Mouse (Mus musculus) urinary bladder, postnatal 36 days (tissue): ENCODE results near the gene Gucd1.
"Not testable (repeated sequence)": the region's sequence is repeated elsewhere in the genome, so short reads cannot be mapped to it uniquely, and the experiment has no call there.

ENCODE experiments used
- DNase-seq, 2 experiments: peaks; one replicate each; pipeline ENCODE4 v3.0.0; 2022; ENCODE audit warnings: low spot score in 2 of 2, mixed read lengths in 1 of 2

The Gucd1 gene

GRCm38 (mm10) chr10:75503692-75504091, 14.1 kb downstream of the Gucd1 start:
- no peak for DNase-seq

DNA sequence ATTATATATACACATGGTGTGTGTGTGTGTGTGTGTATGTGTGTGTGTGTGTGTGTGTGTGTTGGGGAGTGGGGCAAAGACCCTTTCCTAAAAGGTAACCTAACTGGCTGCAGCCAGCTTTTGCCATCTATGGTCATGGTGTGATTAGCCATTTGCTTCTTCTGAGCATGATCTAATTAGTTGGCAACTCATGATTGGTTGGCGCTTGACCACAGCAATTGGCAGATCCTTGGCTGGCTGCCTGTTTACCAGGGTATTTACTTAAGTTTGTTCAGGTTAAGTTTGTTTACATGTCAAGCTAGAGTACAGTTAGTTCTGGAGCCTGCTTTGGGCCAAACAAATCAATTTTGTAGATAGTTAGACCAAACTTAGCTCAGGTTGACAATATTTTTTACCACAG, 16.1 kb downstream of the Gucd1 start:
- DNase-seq = no peak

- no peak for DNase-seq
These were observed 17.4 kb downstream of the Gucd1 start for GRCm38 (mm10) chr10:75500345-75500744.

DNA sequence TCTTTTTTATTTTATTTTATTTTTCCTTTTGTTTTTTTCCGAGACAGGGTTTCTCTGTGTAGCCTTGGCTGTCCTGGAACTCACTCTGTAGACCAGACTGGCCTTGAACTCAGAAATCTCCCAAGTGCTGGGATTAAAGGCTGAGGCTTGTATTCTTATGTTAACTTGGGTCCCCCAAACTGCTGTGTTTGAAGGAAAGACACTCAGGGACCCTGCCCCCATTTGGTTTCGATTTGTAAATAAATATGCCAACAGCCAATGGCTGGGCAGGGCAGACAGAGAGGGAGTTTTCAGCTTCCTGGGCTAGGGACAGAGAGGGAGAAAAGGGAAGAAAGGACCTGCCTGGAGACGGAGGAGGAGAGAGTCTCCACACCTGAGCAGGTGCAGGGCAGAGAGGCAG, 18.0 kb downstream of the Gucd1 start:
- DNase-seq = no peak

DNA sequence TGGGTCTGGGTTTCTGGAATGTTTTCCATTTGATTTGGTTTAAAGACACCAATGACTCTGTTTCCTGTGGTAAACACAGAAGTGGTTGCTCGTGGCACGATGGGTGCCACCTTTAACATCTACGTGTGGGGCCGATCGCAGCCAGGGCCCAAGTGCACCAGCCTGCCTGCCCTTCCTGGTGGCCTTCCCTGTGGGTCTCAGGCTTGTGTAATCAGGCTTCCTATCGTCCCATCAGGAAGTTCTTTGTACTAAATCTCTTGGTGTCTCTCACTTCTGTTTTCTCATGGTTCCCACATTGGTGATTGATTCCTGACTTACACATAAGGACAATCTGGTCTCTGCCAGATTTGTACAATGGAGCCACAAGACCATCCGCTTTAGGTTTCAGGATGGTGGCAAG, 18.6 kb downstream of the Gucd1 start:
- DNase-seq = not testable (repeated sequence)

GRCm38 (mm10) chr10:75495921-75496320, 21.9 kb downstream of the Gucd1 start:
- DNase-seq = no peak

- DNase-seq = no peak
These were observed 22.5 kb downstream of the Gucd1 start for GRCm38 (mm10) chr10:75495304-75495703.

DNA sequence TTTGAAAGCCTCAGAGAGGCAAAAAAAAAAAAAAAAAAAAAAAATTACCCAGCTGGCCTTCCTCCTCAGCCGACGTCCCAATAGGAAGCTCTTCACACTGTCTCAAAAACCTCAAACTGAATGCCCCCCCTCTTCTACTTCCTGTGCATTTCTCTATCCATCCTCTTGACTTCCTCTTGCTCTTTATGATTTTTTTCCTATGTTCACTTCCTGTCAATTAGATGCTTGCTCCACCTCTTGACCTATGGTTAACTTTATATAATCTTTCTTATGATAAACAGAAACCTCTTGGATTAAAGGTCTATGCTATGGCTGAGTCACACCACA, 25.9 kb downstream of the Gucd1 start:
- DNase-seq = no peak

DNA sequence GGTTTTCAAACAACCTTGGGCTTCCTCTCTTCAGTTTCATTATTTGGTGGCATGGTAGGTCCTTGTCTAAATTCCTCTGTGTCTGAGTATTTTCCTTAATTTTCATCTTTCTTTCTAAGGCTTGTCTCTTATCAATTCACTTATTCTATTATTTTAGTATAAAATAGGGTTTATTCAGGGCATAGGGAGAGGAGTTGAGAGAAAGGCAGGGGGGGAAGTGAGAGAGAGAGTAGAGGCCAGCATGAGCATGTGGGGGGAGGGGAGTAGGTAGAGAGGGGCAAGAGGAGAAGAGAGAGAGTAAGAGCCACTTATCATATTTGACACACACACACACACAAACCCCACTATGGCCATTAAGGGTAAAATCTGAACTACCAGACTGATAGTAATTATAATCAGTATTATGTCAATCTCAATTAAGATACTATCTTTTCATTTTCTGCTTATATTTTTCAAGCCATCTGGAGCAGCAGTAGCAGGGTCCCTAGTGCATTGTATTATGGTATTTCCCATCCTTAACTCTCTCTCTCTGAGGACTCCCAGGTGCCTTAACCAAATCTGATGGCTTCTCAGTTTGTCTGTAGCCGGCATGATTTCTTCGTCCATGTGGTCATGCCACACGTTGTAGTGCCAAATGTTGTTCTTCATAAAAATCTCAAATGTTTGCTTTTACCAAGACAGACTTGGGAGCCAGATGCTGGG, 26.4 kb downstream of the Gucd1 start:
- DNase-seq = no peak

- no peak for DNase-seq
These were observed 27.0 kb downstream of the Gucd1 start for GRCm38 (mm10) chr10:75490731-75491130.

DNA sequence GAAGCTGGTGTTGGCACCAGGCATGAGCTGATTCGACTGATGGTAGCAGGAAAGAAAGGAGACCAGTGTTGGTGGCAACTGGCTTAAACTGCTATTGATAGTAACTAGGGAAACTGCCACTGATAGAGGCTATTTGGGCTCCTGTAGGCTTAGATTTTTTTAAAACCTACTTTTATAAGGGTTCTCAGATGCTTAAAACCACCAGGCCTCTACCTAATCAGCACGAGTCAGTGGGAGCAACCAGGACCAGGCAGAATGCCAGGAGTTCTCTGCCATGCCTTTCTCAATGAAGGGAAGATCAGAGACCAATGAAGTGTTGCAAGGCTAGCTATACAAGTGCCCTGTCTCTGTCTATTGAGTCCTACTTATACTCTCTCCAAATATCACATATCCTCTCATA, 28.2 kb downstream of the Gucd1 start:
- DNase-seq = no peak

DNA sequence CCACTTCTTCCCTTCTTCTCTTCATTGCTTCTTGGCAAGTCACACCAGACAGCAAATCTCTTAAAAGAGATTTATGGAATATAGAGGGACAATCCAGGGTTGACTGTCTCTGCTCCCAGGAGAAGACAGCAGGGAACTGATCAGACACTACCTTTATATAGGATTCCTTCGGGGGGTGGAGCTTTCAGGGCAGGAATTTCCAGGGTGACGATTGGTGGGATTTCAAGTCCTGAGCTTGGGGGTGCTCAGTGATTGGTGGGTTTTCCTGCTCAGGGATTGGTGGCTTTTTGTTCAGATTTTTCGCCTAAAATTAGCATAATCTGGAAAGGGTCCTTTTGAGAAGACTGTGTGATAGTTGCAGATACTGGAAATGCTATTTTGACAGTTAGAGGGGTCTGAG, 30.6 kb downstream of the Gucd1 start:
- no peak for DNase-seq

- DNase-seq = peak; percentile 66 to 72
These were observed 31.4 kb downstream of the Gucd1 start for GRCm38 (mm10) chr10:75486086-75486979.

DNA sequence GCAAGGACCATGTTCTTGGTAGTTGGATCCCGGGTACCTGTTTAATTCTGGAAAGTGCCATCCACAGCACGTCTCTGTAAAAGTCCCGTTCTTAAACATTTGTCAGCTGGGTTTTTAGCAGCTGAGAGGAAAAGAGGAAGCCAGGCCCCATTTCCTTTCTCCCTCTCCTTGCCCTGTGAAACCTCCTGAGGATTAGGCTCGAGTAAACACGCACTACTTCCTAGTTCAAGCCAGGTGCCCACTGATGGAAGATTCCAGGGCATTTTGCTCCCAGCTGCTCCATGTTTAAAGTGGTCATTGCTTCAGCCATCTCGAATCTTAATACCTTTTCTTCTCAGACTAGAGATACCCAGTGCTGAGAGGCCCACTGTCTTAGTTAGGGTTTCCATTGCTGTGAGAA, 33.0 kb downstream of the Gucd1 start:
- DNase-seq = no peak

- DNase-seq = no peak
These were observed 33.7 kb downstream of the Gucd1 start for GRCm38 (mm10) chr10:75484066-75484465.

DNA sequence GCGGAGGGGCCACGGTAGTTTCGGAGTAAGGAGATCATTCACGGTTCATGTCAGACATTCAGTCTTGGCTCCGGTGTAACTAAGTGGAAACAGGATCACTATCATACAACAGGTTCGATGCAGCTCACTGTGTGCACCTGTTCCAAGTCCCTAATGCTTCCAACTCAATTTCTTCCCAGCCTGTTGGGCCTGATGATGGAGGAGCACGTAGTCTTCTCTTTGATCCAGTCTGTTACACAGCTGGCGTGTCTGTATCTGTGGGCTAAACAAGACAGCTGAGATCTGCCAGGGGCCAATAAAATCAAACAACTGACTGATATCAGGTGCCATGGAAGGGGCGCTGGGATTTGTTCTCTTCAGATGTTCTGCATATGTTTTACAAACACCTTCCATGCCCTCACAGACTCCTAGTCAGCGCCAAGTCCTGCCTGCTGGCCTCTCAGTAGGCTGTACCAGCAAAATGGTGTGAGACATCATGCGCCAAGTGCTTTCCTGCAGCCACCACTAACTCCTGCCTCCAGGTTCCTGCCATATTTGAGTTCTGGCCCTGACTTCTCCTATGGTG, 34.8 kb downstream of the Gucd1 start:
- DNase-seq = no peak

DNA sequence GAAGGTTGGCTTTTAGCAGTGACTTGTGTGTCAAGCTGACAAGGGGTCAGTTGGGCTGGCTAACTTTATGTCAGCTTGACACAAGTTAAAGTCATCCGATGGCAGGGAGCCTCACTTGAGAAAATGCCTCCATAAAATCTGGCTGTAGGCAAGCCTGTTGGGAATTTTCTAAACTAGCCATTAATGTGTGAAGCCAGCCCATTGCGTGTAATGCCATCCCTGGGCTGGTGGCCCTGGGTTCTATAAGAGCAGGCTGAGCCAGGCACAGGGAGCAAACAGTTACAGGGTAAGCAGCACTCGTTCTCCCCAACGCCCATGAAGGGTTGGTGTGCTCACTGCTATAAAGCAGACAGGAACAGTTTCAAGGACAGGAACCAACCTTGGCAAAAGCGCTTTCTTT, 35.5 kb downstream of the Gucd1 start:
- DNase-seq = no peak

GRCm38 (mm10) chr10:75481703-75482102, 36.1 kb downstream of the Gucd1 start:
- DNase-seq = no peak

DNA sequence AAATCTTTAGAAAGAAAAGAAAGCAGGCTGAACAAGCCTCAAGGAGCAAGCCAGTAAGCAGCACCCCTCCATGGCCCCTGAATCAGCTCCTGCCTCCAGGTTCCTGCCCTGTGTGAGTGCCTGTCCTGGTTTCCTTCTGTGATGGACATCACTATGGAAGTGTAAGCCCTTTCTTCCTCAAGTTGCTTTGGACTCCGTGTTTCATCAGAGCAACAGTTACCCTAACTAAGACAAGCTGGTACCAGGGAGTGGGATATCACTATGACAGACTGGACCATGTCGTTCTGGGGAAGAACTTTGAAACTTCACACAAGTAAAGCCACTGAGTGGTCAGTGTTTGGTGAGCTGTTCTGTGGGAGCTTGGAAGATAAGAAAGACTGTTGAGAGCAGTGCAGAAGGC, 37.8 kb downstream of the Gucd1 start:
- no peak for DNase-seq

DNA sequence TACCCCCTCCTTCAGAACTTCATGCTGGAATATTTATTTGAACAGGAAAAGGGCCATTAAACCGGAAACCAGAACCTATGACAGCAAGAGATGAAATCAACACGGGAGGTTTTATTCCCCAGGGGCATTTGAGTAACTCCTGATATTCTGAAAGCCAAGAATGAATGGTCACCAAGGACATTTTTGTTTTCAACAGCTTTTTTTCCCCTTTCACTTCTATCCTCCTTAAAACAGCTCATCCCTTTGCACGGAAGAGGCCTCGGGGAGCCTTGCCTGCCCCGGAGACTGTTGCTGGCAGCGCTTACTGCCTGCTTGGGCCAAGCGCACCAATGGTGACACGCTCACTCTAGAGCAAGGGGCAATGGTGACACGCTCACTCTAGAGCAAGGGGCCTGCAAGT, 40.7 kb downstream of the Gucd1 start:
- peak in 1 of 2 experiments; percentile 24 for DNase-seq

DNA sequence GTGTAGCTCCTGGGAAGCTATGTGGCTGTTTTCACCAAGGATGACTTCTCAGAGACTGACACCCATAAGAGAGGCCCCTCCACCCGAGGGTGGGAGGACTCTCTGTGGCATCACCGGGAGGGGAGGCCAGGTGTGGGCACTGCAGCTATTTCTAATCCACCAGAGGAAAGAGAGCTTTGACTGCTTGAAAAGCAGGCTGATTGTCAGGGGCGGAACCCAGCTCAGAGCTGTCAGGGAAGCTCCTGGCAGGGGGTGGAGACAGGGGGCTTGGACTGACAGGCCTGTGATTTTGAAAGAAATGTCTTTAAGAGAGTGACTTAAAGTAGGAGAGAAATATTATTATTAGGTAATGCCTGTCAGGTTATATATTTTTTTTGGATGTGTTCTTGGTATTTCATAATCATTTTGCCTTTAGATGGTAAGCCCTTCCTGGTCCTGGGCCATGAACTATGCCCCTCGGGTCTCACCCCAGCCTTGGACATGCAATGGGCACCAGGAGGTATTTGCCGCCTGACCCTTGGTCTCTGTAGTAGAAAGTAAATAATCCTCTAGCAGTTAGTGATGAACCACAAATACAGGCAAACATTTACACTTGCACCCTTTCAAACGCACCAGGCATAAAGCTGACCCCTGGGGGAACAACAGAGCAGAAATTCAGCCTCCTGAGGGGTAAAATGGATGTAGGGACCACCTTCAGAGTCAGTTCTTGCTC, 42.5 kb downstream of the Gucd1 start:
- not testable (repeated sequence) for DNase-seq

GRCm38 (mm10) chr10:75474571-75474970, 43.2 kb downstream of the Gucd1 start:
- DNase-seq = no peak
